Mouse (Mus musculus): ENCODE measurements at regions not wholly inside any gene's neighbourhood (a gene's known extent, or its start where the extent isn't known, plus 50 kb on each side); places are given as distances from the start of the nearest gene placed in this dataset.

GRCm38 (mm10) chr12:9954178-9954888, 384.4 kb downstream of the Osr1 start:
- DNase-seq (ENCODE audit: low spot score), result no peak
- H3K4me3 ChIP-seq (replicated peaks; ENCODE audit: low read length), result no peak overlapping the region
- no peak overlapping the region for H3K4me2 ChIP-seq (replicated peaks; ENCODE audit: low read depth, low read length, severe bottlenecking)
- no peak overlapping the region for H3K9ac ChIP-seq (ENCODE audit: low read depth, low read length, severe bottlenecking)
- H3K27ac ChIP-seq (replicated peaks; ENCODE audit: low read depth, low read length), result no peak overlapping the region
- WGBS, result 61% methylated on average over 6 of the region's 6 CpGs
- no peaks in the 10 kb centered on the region for H3K9me3 ChIP-seq (ENCODE audit: control insufficient read depth, low read length)
- H3K27me3 ChIP-seq (ENCODE audit: control insufficient read depth, insufficient read depth, low read length), result no peaks in the 10 kb centered on the region
- H3K4me1 ChIP-seq (ENCODE audit: control insufficient read depth, insufficient read depth, low read length), result no peaks in the 10 kb centered on the region
- no peaks in the 10 kb centered on the region for H3K36me3 ChIP-seq (ENCODE audit: control insufficient read depth, insufficient read depth, low read length)
- no peak for TF ChIP-seq POLR2A (IDR thresholded peaks at IDR 0.05; ENCODE audit: borderline replicate concordance, extremely low read depth, insufficient read depth, insufficient read length)
- no peak for ATAC-seq (ENCODE audit: low FRiP score, low read depth)

- no peak for DNase-seq (ENCODE audit: low spot score)
- Histone ChIP-seq H3K9me3 (ENCODE audit: control insufficient read depth, low read length) (no peaks in the 10 kb centered on the region), H3K4me3 (replicated peaks; ENCODE audit: low read length) (no peak overlapping the region), H3K4me1 (ENCODE audit: control insufficient read depth, insufficient read depth, low read length) (0 out of 2 replicates have a peak, but pooled peaks cover 3% of the 10 kb centered on the region), H3K9ac (ENCODE audit: low read depth, low read length, severe bottlenecking) (no peak overlapping the region), H3K36me3 (ENCODE audit: control insufficient read depth, insufficient read depth, low read length) (no peaks in the 10 kb centered on the region), H3K4me2 (replicated peaks; ENCODE audit: low read depth, low read length, severe bottlenecking) (no peak overlapping the region), H3K27me3 (ENCODE audit: control insufficient read depth, insufficient read depth, low read length) (no peaks in the 10 kb centered on the region), H3K27ac (replicated peaks; ENCODE audit: low read depth, low read length) (no peak overlapping the region)
- TF ChIP-seq POLR2A (IDR thresholded peaks at IDR 0.05; ENCODE audit: borderline replicate concordance, extremely low read depth, insufficient read depth, insufficient read length), result no peak
- ATAC-seq (ENCODE audit: low FRiP score, low read depth), result no peak
- WGBS, result 82% methylated on average over 1 of the region's 1 CpGs
Measured at GRCm38 (mm10) chr12:9969390-9969789, 399.5 kb downstream of the Osr1 start.

- 71% methylated on average over 2 of the region's 2 CpGs for WGBS
Measured at GRCm38 (mm10) chr12:9970771-9971170, 399.0 kb upstream of the Nt5c1b start.

GRCm38 (mm10) chr12:9978494-9979112, 391.2 kb upstream of the Nt5c1b start:
- peaks cover 5% of the 10 kb centered on the region; the same call in 1 of the 2 replicates for H3K4me1 ChIP-seq (ENCODE audit: control insufficient read depth, insufficient read depth, low read length)
- ATAC-seq (ENCODE audit: low FRiP score, low read depth), result no peak
- DNase-seq (ENCODE audit: low spot score), result no peak
- H3K27ac ChIP-seq (replicated peaks; ENCODE audit: low read depth, low read length), result no peak overlapping the region
- H3K27me3 ChIP-seq (ENCODE audit: control insufficient read depth, insufficient read depth, low read length), result no peaks in the 10 kb centered on the region
- WGBS, result 64% methylated on average over 3 of the region's 3 CpGs
- no peaks in the 10 kb centered on the region for H3K36me3 ChIP-seq (ENCODE audit: control insufficient read depth, insufficient read depth, low read length)
- TF ChIP-seq POLR2A (IDR thresholded peaks at IDR 0.05; ENCODE audit: borderline replicate concordance, extremely low read depth, insufficient read depth, insufficient read length), result no peak
- no peaks in the 10 kb centered on the region for H3K9me3 ChIP-seq (ENCODE audit: control insufficient read depth, low read length)
- no peak overlapping the region for H3K4me3 ChIP-seq (replicated peaks; ENCODE audit: low read length)
- H3K4me2 ChIP-seq (replicated peaks; ENCODE audit: low read depth, low read length, severe bottlenecking), result no peak overlapping the region
- H3K9ac ChIP-seq (ENCODE audit: low read depth, low read length, severe bottlenecking), result no peak overlapping the region

More at GRCm38 (mm10) chr12:9970771-9971170, 399.0 kb upstream of the Nt5c1b start:
- Histone ChIP-seq H3K4me1 (ENCODE audit: control insufficient read depth, insufficient read depth, low read length) (0 out of 2 replicates have a peak, but pooled peaks cover 3% of the 10 kb centered on the region), H3K9ac (ENCODE audit: low read depth, low read length, severe bottlenecking) (no peak overlapping the region), H3K36me3 (ENCODE audit: control insufficient read depth, insufficient read depth, low read length) (no peaks in the 10 kb centered on the region), H3K27me3 (ENCODE audit: control insufficient read depth, insufficient read depth, low read length) (no peaks in the 10 kb centered on the region), H3K27ac (replicated peaks; ENCODE audit: low read depth, low read length) (no peak overlapping the region), H3K9me3 (ENCODE audit: control insufficient read depth, low read length) (no peaks in the 10 kb centered on the region), H3K4me2 (replicated peaks; ENCODE audit: low read depth, low read length, severe bottlenecking) (no peak overlapping the region), H3K4me3 (replicated peaks; ENCODE audit: low read length) (no peak overlapping the region)
- no peak for TF ChIP-seq POLR2A (IDR thresholded peaks at IDR 0.05; ENCODE audit: borderline replicate concordance, extremely low read depth, insufficient read depth, insufficient read length)
- DNase-seq (ENCODE audit: low spot score), result peak; percentile 55
- ATAC-seq (ENCODE audit: low FRiP score, low read depth), result no peak

GRCm38 (mm10) chr12:9979113-9979507, 390.7 kb upstream of the Nt5c1b start:
- ATAC-seq (ENCODE audit: low FRiP score, low read depth) (no peak), DNase-seq (ENCODE audit: low spot score) (peak; percentile 8)
- H3K9ac ChIP-seq (ENCODE audit: low read depth, low read length, severe bottlenecking), result no peak overlapping the region
- no peaks in the 10 kb centered on the region for H3K36me3 ChIP-seq (ENCODE audit: control insufficient read depth, insufficient read depth, low read length)
- no peak overlapping the region for H3K27ac ChIP-seq (replicated peaks; ENCODE audit: low read depth, low read length)
- no peak for TF ChIP-seq POLR2A (IDR thresholded peaks at IDR 0.05; ENCODE audit: borderline replicate concordance, extremely low read depth, insufficient read depth, insufficient read length)
- H3K4me3 ChIP-seq (replicated peaks; ENCODE audit: low read length), result no peak overlapping the region
- H3K4me1 ChIP-seq (ENCODE audit: control insufficient read depth, insufficient read depth, low read length), result peaks cover 5% of the 10 kb centered on the region; the same call in 1 of the 2 replicates
- H3K4me2 ChIP-seq (replicated peaks; ENCODE audit: low read depth, low read length, severe bottlenecking), result no peak overlapping the region
- H3K9me3 ChIP-seq (ENCODE audit: control insufficient read depth, low read length), result no peaks in the 10 kb centered on the region
- WGBS, result 60% methylated on average over 1 of the region's 1 CpGs
- no peaks in the 10 kb centered on the region for H3K27me3 ChIP-seq (ENCODE audit: control insufficient read depth, insufficient read depth, low read length)
